Mouse (Mus musculus) gonadal fat pad, adult 2 months (tissue): ENCODE results near the gene App. TPM values are rescaled to one million over a fixed set of nuclear protein-coding genes. Genes with fewer than 3 reads are reported as not detected.

ENCODE experiments used
- DNase-seq: peaks from one replicate; pipeline ENCODE4 v3.0.0-alpha.2; 2012; ENCODE audit warnings: low read depth
- polyA plus RNA-seq: library from polyadenylated mRNA; depleted of rRNA; stranded (reverse); fragments of >200 nt; gene quantifications from 2 replicates; pipeline ENCODE4 v1.2.3, GENCODE M21; 2012

Gene App
- polyA plus RNA-seq, 1 experiment = 379 TPM

DNA sequence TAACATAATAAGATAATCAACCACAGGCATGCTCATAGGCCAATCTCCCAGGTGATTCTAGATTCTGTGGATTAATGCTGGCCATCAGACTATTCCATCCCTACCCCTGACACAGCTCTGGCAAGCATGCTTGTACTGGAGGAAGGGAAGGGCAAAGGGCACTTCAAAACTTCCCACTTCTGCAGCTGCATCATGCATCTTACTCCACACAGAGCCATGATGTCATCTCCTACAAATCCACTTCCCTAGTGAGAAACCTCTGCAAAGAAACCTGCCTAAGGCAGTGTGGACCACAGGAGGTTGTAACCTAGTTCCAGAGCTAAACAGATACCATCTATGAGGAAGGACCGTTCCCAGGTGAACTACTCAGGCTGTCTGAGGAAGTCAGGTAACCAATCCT lies 89.4 kb downstream of the App start:
- no peak for DNase-seq

GRCm38 (mm10) chr16:85075330-85075729 lies 98.2 kb downstream of the App start:
- no peak for DNase-seq

DNA sequence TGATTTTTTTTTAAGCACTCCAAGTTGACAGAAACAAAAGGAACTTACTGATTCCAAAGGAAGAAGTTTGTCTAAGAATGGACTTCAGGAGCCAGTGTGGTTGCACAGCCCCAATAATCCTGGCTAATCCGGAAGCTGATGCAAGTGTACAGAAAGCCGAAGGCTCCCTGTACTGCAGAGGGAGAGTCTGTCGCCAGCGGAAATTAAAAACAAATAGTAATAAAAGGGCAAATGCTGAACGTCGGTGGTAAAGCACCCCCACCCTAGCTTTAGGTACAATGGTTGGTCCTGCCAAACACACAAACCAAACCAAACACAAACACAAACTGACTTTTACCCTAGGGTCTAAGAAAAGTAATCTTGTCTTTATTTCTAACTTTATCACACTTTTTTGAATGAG lies 98.7 kb downstream of the App start:
- DNase-seq = no peak

- DNase-seq = no peak
These were observed 100.9 kb downstream of the App start for GRCm38 (mm10) chr16:85072624-85073023.

DNA sequence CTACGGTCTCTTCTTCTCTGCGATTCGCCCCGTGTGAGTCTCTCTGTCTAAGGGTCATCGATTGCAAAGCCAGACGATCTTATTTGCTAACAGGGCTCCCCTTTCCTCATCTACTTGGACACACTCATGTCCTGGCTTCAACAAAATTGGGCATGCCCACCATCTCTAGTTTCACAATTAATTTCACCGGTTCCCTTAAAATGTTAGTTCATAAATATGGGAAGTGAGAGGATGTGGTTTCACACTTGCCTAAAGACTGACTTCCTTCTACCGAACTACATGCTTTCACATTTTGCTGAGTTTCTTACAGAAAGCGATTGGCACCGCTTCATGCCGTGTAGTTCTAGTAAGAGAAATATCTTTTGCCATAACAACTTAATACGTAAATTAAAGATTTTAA lies 101.8 kb downstream of the App start:
- no peak for DNase-seq

DNA sequence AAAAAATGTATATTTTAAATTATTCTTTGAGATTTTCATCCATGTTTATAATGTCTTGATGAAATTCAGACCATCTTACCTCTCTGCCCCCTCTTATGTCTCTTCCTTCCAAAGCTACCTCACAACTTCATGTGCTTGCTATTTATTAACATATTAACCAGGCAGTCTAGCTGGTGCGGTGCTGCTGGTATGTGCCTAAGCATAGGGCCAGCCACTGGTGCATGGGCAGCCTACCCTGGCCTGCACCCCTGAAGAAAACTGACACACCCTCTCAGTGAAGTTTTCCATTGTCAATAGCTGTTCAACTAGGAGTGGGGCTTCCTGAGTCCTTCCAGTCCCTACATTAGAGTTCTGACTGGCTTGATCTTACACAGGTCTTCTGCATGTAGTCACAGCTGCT lies 102.3 kb downstream of the App start:
- DNase-seq = no peak

- DNase-seq = no peak
These were observed 106.2 kb downstream of the App start for GRCm38 (mm10) chr16:85067254-85067893.

- DNase-seq = no peak
These were observed 107.3 kb downstream of the App start for GRCm38 (mm10) chr16:85066227-85066626.

DNA sequence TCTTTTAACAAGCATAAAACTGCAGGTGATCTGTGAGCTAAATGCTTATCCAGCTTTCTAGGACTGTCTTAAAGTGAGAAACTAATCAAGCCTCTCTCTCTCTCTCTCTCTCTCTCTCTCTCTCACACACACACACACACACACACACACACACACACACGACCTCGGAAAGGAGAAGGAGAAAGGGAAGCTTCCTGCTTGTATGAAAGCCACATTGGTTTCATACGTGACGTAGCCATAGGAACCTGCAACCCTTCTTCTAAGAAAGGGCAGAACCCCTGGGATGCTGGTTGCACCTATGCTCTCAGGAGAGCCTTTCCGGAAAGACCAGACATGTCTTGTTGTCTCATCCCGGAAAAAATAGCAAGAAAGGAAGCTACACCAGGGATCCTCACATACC lies 108.8 kb downstream of the App start:
- DNase-seq = no peak

- no peak for DNase-seq
These were observed 110.8 kb downstream of the App start for GRCm38 (mm10) chr16:85062732-85063131.

DNA sequence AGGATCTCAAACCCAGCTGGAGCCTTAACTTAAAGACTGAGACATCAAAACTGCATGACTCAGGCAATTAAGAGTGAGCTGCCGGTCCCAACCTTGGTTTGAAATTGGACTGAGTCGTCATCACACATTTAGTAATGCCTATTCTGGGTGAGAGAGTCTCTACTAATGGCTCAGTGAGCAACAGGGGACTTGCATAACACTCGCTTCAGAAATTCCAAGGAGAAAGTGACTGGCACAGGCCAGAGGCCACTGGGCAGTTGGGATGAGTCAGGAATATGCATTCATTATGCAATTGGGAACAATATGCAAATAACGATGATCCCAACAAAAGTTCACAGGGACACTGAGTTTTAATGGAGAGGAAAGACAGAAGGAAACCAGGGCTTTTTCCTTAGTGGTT lies 111.8 kb downstream of the App start:
- DNase-seq = no peak

GRCm38 (mm10) chr16:85058138-85058537 lies 115.4 kb downstream of the App start:
- DNase-seq = no peak

DNA sequence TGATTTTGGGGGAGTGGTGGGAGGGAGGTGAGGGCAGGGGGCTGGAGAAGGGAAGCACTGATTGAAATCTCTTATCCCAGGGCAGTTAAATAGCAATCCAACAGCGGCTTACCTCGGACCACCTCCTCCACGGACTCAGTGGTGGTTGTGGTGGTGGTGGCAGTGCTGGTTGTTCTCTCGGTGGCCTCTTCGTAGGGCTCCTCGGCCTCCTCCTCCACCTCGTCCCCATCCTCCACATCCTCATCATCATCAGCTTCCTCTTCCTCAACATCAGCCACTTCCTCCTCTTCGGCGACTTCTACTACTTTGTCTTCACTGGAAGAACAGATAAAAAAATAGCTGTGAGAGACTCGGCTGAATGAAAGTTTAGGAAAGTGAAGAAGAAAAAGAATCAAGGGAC lies 117.4 kb downstream of the App start:
- no peak for DNase-seq

GRCm38 (mm10) chr16:85053996-85054395 lies 119.6 kb downstream of the App start:
- no peak for DNase-seq

DNA sequence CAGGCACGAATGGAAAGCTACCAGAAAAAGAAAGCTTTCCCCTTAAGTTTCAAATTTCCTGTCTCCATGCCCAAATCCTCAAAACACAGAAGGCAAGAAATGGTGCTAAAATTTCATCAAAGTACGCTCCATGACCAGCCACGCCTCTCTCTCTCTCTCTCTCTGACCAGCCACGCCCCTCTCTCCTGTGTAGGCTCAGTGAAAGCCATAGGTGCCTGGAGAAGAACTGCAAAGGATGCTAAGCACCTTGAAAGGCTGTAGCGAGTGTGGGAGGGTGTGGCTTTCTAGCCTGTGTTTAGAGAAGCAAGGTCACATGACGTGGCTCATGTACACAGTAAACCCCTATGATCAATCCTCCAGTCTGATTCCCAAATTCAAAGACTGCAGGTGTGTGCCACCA lies 126.3 kb downstream of the App start:
- DNase-seq = no peak

- no peak for DNase-seq
These were observed 132.2 kb downstream of the App start for GRCm38 (mm10) chr16:85041153-85041959.

- DNase-seq = no peak
These were observed 134.8 kb downstream of the App start for GRCm38 (mm10) chr16:85038731-85039130.

GRCm38 (mm10) chr16:85037969-85038644 lies 135.5 kb downstream of the App start:
- no peak for DNase-seq

DNA sequence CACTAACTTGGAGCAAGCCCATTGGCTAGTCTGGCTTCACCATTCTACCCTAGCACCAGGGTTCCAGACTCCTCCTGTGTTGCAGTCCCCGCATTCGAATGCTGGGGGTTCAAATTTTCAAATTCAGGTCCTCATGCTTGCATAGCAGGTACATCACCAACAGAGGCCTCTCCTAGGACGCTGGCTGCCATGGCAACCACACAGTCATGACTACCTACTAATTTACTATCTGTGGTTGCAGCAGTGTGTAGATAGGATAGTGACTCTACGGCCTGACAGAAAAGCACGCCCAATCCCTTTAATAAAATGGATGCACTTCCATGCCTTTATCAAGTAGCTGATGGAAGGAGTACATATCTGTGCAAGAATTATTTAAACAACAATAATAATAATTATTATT lies 137.8 kb downstream of the App start:
- no peak for DNase-seq

DNA sequence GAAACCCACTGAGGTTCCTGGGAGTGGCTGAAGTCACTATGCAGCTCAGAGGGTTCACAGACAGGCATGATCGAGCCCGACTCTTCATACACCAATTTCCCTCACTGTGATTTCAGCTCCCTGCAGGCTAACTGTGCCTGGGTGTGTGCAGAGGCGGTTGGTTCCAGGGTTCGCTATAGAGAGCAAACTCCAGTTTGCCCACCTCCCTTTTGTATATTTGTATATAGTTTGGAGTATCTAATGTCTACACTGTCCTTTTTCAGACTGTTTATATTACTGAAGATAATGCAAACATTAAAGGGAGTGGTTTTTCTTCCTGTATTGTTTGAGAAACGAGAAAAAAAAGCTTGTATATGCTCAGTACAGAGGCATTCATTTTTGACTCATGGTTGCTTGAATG lies 139.8 kb downstream of the App start:
- no peak for DNase-seq

GRCm38 (mm10) chr16:85030810-85031209 lies 142.8 kb downstream of the App start:
- no peak for DNase-seq

DNA sequence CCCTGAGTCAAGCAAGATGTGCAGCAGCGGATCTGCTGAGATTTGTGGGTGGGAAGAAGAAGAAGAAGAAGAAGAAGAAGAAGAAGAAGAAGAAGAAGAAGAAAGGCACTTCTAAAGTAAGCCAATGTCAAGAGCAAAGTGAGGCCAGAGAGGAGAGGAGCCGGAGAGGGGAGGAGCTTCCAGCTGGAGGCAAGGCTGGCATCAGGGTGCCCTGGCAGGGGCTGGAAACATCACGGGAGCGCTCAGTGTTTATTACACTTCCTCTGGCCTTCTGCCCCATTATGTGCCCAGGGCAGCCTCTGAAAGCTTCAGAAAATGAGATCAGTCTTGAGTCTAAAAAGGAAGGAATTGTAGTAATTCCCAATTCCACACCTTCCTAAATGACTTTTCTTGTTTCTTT lies 145.2 kb downstream of the App start:
- DNase-seq = no peak

DNA sequence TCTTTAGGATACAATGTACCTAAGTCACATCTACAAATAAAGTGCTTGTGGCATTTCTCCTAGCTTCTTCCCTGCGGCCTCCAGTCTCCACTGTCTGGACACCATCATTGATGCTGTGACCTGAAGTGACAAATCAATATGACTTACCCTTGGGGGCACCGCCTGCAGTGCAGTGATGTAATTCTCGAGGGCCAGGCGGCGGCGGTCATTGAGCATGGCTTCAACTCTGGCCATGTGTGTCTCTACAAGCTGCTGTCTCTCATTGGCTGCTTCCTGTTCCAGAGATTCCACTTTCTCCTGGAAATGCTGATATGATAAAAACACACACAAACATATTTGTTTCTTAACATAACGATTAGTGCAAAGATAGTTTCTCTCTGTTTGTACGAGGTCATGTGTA lies 148.9 kb downstream of the App start:
- DNase-seq = no peak
